Mouse (Mus musculus) CH12F3 (cell line): ENCODE results near the gene Skiv2l.

Experiments
- in situ Hi-C: fragments of 300-500 bp; cut with MboI; formaldehyde crosslinking; loops from 2 replicates; pipeline ENCODE4 v1.14.3; 2020; ENCODE audit warnings: low sequenced_read_pairs

The Skiv2l gene

DNA sequence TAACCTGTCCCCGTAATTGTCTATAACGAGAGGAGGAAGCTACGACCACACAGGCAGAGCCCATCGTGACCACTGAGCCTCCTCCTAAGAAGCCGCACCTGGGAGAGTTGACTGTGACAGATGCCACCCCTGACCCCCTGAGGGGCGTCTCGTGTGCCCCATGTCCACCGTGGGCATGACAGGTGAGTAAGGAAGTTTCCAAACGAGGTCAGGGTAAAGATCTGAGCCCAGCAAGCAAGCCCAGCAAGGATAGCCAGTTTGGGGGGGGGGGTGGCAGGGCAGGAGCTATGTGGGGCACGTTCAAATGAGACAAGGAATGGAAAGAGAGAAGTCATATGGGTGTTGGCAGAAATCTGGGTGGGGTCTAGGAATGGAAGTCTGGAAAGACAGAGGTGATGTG lies 55.0 kb downstream of the Skiv2l start:
- in situ Hi-C loops: no loop called here
